Mouse (Mus musculus) limb, embryonic 10.5 days (tissue): Measurements from ENCODE around the gene Ttc7b. TPM values are rescaled to one million over a fixed set of nuclear protein-coding genes. Genes with fewer than 3 reads are reported as not detected.

Experiments used
- DNase-seq: peaks from one replicate; pipeline ENCODE4 v3.0.0-alpha.2; 2017; ENCODE audit warnings: low spot score
- H3K27ac ChIP-seq: fragments of 300-500 bp; sonication (generic); 2 replicates; pipeline ENCODE4 v1.5.1; 2016; ENCODE audit warnings: mild to moderate bottlenecking
- H3K27me3 ChIP-seq: fragments of 300-500 bp; sonication (generic); 2 replicates; pipeline ENCODE4 v1.6.1; 2016; ENCODE audit warnings: low read depth, mild to moderate bottlenecking; ENCODE audit not compliant: poor library complexity, severe bottlenecking
- H3K36me3 ChIP-seq: fragments of 300-500 bp; sonication (generic); 2 replicates; pipeline ENCODE4 v1.6.1; 2016; ENCODE audit warnings: mild to moderate bottlenecking, moderate library complexity
- H3K4me1 ChIP-seq: fragments of 300-500 bp; sonication (generic); 2 replicates; pipeline ENCODE4 v1.6.1; 2016
- H3K4me3 ChIP-seq: fragments of 300-500 bp; sonication (generic); 2 replicates; pipeline ENCODE4 v1.5.1; 2016; ENCODE audit warnings: mild to moderate bottlenecking, moderate library complexity
- H3K9me3 ChIP-seq: fragments of 300-500 bp; sonication (generic); replicated peaks from 2 replicates; pipeline ENCODE4 v1.6.1; 2016; ENCODE audit warnings: mild to moderate bottlenecking
- WGBS: fragments of 180-500 bp; shearing (Covaris S2); methylation state at CpG from one replicate; pipeline ENCODE4 v1.1.7; 2016; 5-methylcytosine and 5-hydroxymethylcytosine counted together
- polyA plus RNA-seq: library from polyadenylated mRNA; unstranded; fragments of >200 nt; fragmentation: Nextera tagmentation; extraction: Ambion mirVana; gene quantifications from 2 replicates; pipeline ENCODE4 v1.2.1, GENCODE M21; 2016

The Ttc7b gene
- polyA plus RNA-seq, 1 experiment from 2014 or later = 4.3 TPM

DNA sequence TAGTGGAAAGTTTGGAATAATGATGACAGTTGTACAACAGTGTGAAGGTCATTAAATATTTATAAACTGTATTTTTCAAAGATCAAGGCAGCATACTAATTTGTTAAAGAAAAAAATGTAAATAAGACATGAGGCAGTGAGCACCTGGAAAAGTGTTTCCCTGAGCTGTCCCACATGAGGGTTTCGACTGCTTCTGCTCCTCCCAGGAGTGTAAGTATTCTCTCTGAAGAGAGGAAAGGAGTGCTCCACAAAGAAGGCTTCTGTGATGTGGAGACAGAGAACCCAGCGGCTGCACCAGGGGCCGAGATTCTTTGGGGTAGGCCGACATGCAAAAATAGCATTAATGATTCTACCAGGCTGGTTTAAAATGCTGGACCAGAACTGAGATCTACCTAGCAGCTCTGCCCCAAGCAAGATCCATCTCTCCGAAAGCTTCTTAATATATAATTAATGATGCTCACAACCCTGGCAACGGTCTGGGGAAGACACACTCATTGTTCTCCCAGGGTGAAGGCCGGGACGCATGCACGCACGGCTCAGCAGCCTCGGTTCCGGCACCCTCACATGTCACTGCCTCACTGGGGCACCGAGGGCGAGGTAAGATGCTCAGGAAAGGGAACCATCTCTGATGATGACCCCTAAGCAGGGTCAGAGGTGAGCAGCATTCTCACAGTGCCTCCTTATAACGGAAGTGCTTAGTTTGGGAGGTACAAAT, 123.0 kb downstream of the Ttc7b start:
- H3K27me3 ChIP-seq = no peaks in the 10 kb centered on the region
- H3K27ac ChIP-seq = no peak overlapping the region
- H3K4me1 ChIP-seq = no peaks in the 10 kb centered on the region
- H3K36me3 ChIP-seq = peaks cover 52% of the 10 kb centered on the region
- no peak overlapping the region for H3K4me3 ChIP-seq
- WGBS = 90% methylated on average over 15 of the region's 15 CpGs
- DNase-seq = no peak
- no peaks in the 10 kb centered on the region for H3K9me3 ChIP-seq

- no peaks in the 10 kb centered on the region for H3K9me3 ChIP-seq
- no peak overlapping the region for H3K27ac ChIP-seq
- H3K4me1 ChIP-seq = no peaks in the 10 kb centered on the region
- peaks cover 52% of the 10 kb centered on the region for H3K36me3 ChIP-seq
- no peaks in the 10 kb centered on the region for H3K27me3 ChIP-seq
- no peak overlapping the region for H3K4me3 ChIP-seq
- WGBS = 95% methylated on average over 2 of the region's 2 CpGs
- no peak for DNase-seq
Observed at GRCm38 (mm10) chr12:100396806-100397205, 123.8 kb downstream of the Ttc7b start.

GRCm38 (mm10) chr12:100393532-100393931, 127.1 kb downstream of the Ttc7b start:
- Histone ChIP-seq H3K9me3 (no peaks in the 10 kb centered on the region), H3K4me3 (no peak overlapping the region), H3K4me1 (peaks cover 7% of the 10 kb centered on the region), H3K27ac (no peak overlapping the region), H3K36me3 (peaks cover 50% of the 10 kb centered on the region), H3K27me3 (no peaks in the 10 kb centered on the region)
- DNase-seq = no peak
- 84% methylated on average over 3 of the region's 3 CpGs for WGBS

GRCm38 (mm10) chr12:100393109-100393508, 127.5 kb downstream of the Ttc7b start:
- Histone ChIP-seq H3K4me3 (no peak overlapping the region), H3K9me3 (no peaks in the 10 kb centered on the region), H3K27ac (no peak overlapping the region), H3K27me3 (no peaks in the 10 kb centered on the region), H3K36me3 (peaks cover 54% of the 10 kb centered on the region), H3K4me1 (peaks cover 7% of the 10 kb centered on the region)
- WGBS = 87% methylated on average over 3 of the region's 3 CpGs
- no peak for DNase-seq

DNA sequence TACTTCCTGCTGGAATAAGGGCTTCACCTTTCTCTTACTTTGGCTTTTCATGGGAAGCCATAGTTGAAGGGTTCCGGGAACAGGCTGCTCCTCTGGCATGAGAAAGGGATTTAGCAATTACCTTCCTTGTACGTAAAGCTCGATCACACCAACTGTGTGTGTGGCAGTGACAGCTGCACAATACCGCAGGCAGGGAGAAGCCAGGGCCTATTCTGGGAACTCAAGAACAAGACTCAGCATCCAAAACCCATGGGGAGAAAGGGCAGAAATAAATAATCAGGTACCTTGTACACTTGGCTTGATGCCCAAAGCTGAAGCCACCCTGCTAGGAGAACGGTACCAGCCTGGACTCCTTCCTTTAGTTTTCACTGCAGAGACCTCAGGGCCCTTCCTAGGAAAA, 128.2 kb downstream of the Ttc7b start:
- Histone ChIP-seq H3K4me1 (peaks cover 7% of the 10 kb centered on the region), H3K36me3 (peaks cover 54% of the 10 kb centered on the region), H3K9me3 (no peaks in the 10 kb centered on the region), H3K4me3 (no peak overlapping the region), H3K27ac (no peak overlapping the region), H3K27me3 (no peaks in the 10 kb centered on the region)
- no peak for DNase-seq
- WGBS = 95% methylated on average over 5 of the region's 5 CpGs

DNA sequence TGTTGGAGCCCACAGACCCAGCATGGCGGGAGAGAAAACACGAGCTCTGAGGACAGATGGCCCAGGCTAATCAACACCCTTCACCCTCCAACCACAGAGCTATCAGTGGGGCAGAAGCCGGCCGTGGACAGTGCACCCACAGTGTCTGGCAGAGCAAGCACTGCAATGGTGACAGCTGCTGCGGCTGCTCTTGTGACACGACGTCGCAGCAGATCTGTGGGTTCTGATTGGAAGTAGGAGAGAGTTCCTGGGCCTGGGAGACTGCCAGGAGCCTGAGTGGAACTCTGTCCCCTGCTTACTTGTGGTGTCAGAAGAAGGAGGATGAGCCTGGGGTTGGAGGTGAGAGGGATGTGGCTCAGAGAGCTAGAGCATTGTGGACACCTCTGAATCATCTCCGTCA, 128.7 kb downstream of the Ttc7b start:
- H3K4me1 ChIP-seq = peaks cover 7% of the 10 kb centered on the region
- no peak overlapping the region for H3K27ac ChIP-seq
- H3K4me3 ChIP-seq = no peak overlapping the region
- H3K9me3 ChIP-seq = no peaks in the 10 kb centered on the region
- no peak for DNase-seq
- peaks cover 58% of the 10 kb centered on the region for H3K36me3 ChIP-seq
- no peaks in the 10 kb centered on the region for H3K27me3 ChIP-seq
- 87% methylated on average over 9 of the region's 9 CpGs for WGBS

DNA sequence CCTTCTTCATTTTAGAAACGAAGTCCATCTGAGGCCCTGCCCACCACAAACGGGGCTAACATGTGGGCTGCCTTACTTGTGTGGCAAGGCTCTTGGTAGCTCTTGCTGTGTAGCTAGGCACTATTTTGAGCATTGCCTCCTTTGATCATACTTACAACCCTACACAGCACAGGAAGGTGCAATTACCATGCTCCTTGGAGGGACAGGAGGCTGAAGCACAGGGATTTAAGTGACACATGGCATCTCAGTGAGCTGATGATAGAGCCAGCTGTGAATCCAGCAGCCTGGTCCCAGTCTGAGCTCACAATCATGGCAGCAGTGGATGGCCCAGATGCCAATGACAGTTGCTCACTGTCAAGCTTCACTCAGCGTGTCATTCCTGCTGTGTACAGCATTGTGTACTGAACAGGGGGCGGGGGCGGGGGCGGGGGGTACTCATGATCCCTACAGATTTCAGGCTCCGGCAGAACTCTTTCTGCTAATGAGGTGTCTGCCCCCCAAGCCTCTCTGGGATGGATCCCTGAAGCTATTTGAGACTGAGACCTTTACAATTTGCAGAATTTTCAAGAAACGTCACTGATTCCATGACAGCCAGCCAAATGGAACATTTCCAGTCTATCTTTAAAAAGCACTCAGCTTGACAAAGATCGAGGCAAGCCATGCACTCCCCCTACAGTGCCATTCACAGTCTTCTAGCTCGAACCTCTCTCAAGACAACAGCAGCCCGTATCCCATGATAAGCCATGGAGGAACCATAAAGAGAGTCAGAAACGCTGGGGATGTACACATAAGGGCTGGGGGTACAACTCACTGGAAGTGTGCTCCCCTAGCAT, 130.5 kb downstream of the Ttc7b start:
- Histone ChIP-seq H3K9me3 (no peaks in the 10 kb centered on the region), H3K27me3 (no peaks in the 10 kb centered on the region), H3K36me3 (peaks cover 65% of the 10 kb centered on the region), H3K27ac (no peak overlapping the region), H3K4me1 (peaks cover 7% of the 10 kb centered on the region), H3K4me3 (no peak overlapping the region)
- 88% methylated on average over 12 of the region's 12 CpGs for WGBS
- no peak for DNase-seq

GRCm38 (mm10) chr12:100386259-100386658, 134.4 kb downstream of the Ttc7b start:
- Histone ChIP-seq H3K4me1 (peaks cover 7% of the 10 kb centered on the region), H3K36me3 (peaks cover 70% of the 10 kb centered on the region), H3K4me3 (no peak overlapping the region), H3K9me3 (no peaks in the 10 kb centered on the region), H3K27me3 (no peaks in the 10 kb centered on the region), H3K27ac (no peak overlapping the region)
- WGBS = 95% methylated on average over 3 of the region's 3 CpGs
- no peak for DNase-seq

DNA sequence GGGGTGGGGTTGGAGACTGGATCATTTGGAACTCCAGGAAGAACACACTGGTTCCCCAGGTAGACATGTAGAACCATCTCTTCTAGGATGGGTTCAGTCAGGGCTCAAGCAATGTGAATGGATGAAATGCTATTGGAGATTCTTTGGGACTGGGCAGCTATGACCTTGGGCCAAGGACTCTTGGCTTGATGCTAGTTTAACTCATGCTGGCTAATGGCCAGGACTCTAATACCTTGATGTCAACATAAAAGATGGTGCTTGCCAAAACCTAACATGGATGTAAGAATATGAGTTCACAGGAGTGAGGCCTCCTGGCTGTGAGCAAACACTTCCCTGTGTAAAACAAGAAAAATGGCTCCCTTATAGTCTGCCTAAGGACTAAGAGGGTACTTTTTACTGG, 138.1 kb downstream of the Ttc7b start:
- H3K27me3 ChIP-seq = no peaks in the 10 kb centered on the region
- no peak overlapping the region for H3K27ac ChIP-seq
- no peaks in the 10 kb centered on the region for H3K4me1 ChIP-seq
- no peak for DNase-seq
- H3K4me3 ChIP-seq = no peak overlapping the region
- peaks cover 53% of the 10 kb centered on the region for H3K36me3 ChIP-seq
- H3K9me3 ChIP-seq = no peaks in the 10 kb centered on the region

- H3K27ac ChIP-seq = no peak overlapping the region
- H3K36me3 ChIP-seq = peaks cover 49% of the 10 kb centered on the region
- DNase-seq = no peak
- H3K4me3 ChIP-seq = no peak overlapping the region
- H3K4me1 ChIP-seq = no peaks in the 10 kb centered on the region
- no peaks in the 10 kb centered on the region for H3K27me3 ChIP-seq
- no peaks in the 10 kb centered on the region for H3K9me3 ChIP-seq
- 93% methylated on average over 6 of the region's 6 CpGs for WGBS
Observed at GRCm38 (mm10) chr12:100381941-100382340, 138.7 kb downstream of the Ttc7b start.

GRCm38 (mm10) chr12:100380697-100381291, 139.8 kb downstream of the Ttc7b start:
- Histone ChIP-seq H3K4me1 (no peaks in the 10 kb centered on the region), H3K27ac (no peak overlapping the region), H3K4me3 (no peak overlapping the region), H3K27me3 (no peaks in the 10 kb centered on the region), H3K9me3 (no peaks in the 10 kb centered on the region), H3K36me3 (peaks cover 41% of the 10 kb centered on the region)
- 86% methylated on average over 14 of the region's 14 CpGs for whole genome bisulfite sequencing
- no peak for DNase-seq

DNA sequence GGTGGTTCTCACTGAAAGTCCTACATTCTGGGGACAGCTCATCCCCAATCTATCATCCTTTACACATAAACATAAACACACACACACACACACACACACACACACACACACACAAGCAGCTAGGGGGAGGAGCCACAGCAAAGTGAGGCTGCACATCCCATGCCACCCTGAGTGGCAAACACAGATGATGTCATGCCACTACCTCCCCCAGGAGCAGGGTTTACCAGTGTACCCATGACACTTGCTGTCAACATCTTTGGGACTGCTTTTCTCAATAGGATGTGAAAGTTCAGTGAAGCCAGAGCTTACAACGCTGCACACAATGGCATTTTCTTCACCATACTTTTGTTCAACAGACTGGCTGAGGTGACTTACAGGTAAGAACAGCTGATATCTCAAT, 140.8 kb downstream of the Ttc7b start:
- Histone ChIP-seq H3K4me1 (no peaks in the 10 kb centered on the region), H3K4me3 (no peak overlapping the region), H3K27me3 (no peaks in the 10 kb centered on the region), H3K36me3 (peaks cover 40% of the 10 kb centered on the region), H3K27ac (no peak overlapping the region), H3K9me3 (no peaks in the 10 kb centered on the region)
- no peak for DNase-seq
- 97% methylated on average over 1 of the region's 1 CpGs for WGBS

DNA sequence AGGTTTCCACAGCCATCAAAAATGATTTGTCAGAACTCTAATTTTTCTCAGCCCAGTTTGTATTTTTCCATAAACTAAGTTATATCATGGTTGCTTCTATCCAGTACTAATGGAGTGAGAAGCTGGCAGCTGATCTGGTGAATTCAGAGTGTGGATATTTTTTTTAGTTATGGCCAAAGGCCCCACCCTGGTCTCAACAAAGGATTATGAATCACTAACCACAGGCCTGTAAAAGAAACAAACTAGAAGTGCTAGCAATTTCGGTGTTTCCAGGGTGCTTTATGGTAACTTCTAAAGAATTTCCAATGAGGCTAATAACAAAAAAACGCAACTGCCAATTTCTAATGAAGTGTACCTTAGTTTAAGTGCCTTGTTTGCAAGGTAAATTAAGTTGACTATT, 142.4 kb downstream of the Ttc7b start:
- no peak overlapping the region for H3K27ac ChIP-seq
- no peak overlapping the region for H3K4me3 ChIP-seq
- WGBS = 78% methylated on average over 2 of the region's 2 CpGs
- H3K4me1 ChIP-seq = no peaks in the 10 kb centered on the region
- DNase-seq = no peak
- no peaks in the 10 kb centered on the region for H3K9me3 ChIP-seq
- H3K36me3 ChIP-seq = peaks cover 38% of the 10 kb centered on the region
- H3K27me3 ChIP-seq = no peaks in the 10 kb centered on the region
